Mouse (Mus musculus) forebrain, embryonic 14.5 days (tissue): ENCODE data around the gene Mmp10. TPM values are rescaled to one million over a fixed set of nuclear protein-coding genes. Genes with fewer than 3 reads are reported as not detected.

ENCODE experiments used
- ATAC-seq: fragments of 200-750 bp; cut with Nextera tagmentation; 2 replicates; pipeline ENCODE4 v1.8.0; 2017; ENCODE audit warnings: mild to moderate bottlenecking, moderate library complexity
- DNase-seq: peaks from one replicate; pipeline ENCODE4 v3.0.0-alpha.2; 2015; ENCODE audit warnings: low spot score
- H3K27ac ChIP-seq: fragments of 300-500 bp; sonication (generic); 2 replicates; pipeline ENCODE4 v1.5.1; 2014; ENCODE audit warnings: low read depth, mild to moderate bottlenecking, control low read depth, low read length, moderate library complexity
- H3K27me3 ChIP-seq: fragments of 300-500 bp; sonication (generic); replicated peaks from 2 replicates; pipeline ENCODE4 v1.6.1; 2014; ENCODE audit warnings: low read length, control low read depth, mixed read lengths; ENCODE audit not compliant: control insufficient read depth, insufficient read depth
- H3K36me3 ChIP-seq: fragments of 300-500 bp; sonication (generic); 2 replicates; pipeline ENCODE4 v1.6.1; 2014; ENCODE audit warnings: low read length, control low read depth; ENCODE audit not compliant: control insufficient read depth, insufficient read depth
- H3K4me1 ChIP-seq: fragments of 300-500 bp; sonication (generic); 2 replicates; pipeline ENCODE4 v1.6.1; 2014; ENCODE audit warnings: antibody characterized with exemption, low read length, control low read depth; ENCODE audit not compliant: control insufficient read depth, insufficient read depth
- H3K4me2 ChIP-seq: fragments of 300-500 bp; sonication (generic); 2 replicates; pipeline ENCODE4 v1.6.1; 2014; ENCODE audit warnings: mild to moderate bottlenecking, control low read depth, low read length
- H3K4me3 ChIP-seq: fragments of 300-500 bp; sonication (generic); 2 replicates; pipeline ENCODE4 v1.5.1; 2014; ENCODE audit warnings: low read depth, low read length, control low read depth
- H3K9ac ChIP-seq: fragments of 300-500 bp; sonication (generic); 2 replicates; pipeline ENCODE4 v1.6.1; 2014; ENCODE audit warnings: mild to moderate bottlenecking, low read length, control low read depth, moderate library complexity
- H3K9me3 ChIP-seq: fragments of 300-500 bp; sonication (generic); replicated peaks from 2 replicates; pipeline ENCODE4 v1.6.1; 2016; ENCODE audit warnings: low read length, control low read depth, mixed read lengths; ENCODE audit not compliant: control insufficient read depth
- WGBS: fragments of 180-500 bp; shearing (Covaris S2); extraction: QIAGEN DNeasy Blood & Tissue Kit; methylation state at CpG from one replicate; pipeline ENCODE4 v1.1.7; 2014; 5-methylcytosine and 5-hydroxymethylcytosine counted together
- polyA plus RNA-seq: library from polyadenylated mRNA; unstranded; fragments of >200 nt; fragmentation: Nextera tagmentation; extraction: Ambion mirVana; gene quantifications from 2 replicates; pipeline ENCODE4 v1.2.1, GENCODE M21; 2014

The Mmp10 gene
- polyA plus RNA-seq = not detected in 2 replicates

DNA sequence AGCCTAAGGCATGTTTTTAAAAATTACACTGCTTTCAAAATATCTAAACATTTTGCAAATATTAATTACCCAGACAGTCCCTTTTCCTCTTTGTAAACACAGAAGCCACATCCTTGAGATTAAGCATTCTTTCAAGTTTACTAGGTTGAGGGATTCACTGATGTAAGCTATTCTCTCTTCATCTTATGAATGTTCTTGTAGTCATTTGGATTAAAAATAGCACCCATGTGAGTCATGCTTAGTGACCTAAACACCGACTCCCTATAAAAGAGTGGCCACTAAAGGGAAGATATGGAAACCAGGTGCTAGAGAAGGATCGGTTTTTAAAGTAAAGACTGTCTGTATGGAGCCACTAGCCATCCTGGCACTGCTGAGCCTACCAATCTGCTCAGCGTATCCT, at the start of gene Mmp10:
Mmp10 (plus strand) TSS at position 302 of the 400 bp plus-strand sequence.
- no peaks in the 10 kb centered on the region for H3K4me1 ChIP-seq
- H3K27me3 ChIP-seq = no peaks in the 10 kb centered on the region
- H3K27ac ChIP-seq = no peak within 1 kb of the TSS
- H3K9me3 ChIP-seq = no peaks in the 10 kb centered on the region
- no peak within 1 kb of the TSS for H3K9ac ChIP-seq
- H3K4me2 ChIP-seq = no peak within 1 kb of the TSS
- 94% methylated on average over 3 of the region's 3 CpGs for WGBS
- no peaks in the 10 kb centered on the region for H3K36me3 ChIP-seq
- DNase-seq (no peak), ATAC-seq (no peak)
- H3K4me3 ChIP-seq = no peak within 1 kb of the TSS

DNA sequence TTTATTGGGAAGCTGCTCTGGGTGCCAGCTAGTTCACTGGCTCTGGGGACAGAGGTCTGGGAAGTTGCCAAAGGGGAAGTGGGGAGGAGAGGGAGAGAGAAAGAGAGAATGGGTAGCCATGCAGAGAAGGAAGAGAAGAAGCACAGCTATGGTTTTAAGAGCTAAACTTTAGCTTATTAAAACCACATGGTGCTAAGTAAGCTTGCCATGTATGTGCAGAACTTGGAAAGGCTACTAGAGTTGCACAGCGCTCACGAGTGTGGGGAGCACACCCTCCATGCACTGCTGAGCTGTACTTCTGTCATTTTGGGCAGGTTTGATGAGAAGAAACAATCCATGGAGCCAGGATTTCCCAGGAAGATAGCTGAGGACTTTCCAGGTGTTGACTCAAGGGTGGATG, 48.9 kb upstream of the Mmp10 start:
- no peak overlapping the region for H3K9ac ChIP-seq
- no peaks in the 10 kb centered on the region for H3K27me3 ChIP-seq
- ATAC-seq = no peak
- H3K4me3 ChIP-seq = no peak overlapping the region
- H3K9me3 ChIP-seq = no peaks in the 10 kb centered on the region
- no peaks in the 10 kb centered on the region for H3K36me3 ChIP-seq
- no peaks in the 10 kb centered on the region for H3K4me1 ChIP-seq
- 87% methylated on average over 2 of the region's 2 CpGs for WGBS
- DNase-seq = no peak
- H3K27ac ChIP-seq = no peak overlapping the region
- H3K4me2 ChIP-seq = no peak overlapping the region

DNA sequence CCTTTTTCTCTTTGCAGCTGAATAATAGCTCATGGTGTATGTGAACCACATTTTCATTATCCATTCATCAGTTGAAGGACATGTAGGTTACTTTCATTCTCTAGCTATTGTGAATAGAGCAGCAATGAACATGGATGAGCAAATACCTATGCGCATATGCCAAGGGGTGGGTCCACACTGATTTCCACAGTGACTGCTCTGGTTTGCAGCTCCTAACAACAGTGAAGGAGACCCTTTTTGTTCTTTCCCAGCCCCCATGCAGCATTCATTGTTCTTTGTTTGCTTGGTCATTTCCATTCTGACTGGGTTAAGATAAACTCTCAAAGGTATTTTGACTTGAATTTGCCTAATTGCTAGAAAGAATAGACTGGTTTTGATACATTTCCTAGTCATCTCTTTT, 31.9 kb upstream of the Mmp10 start:
- no peak overlapping the region for H3K4me2 ChIP-seq
- no peaks in the 10 kb centered on the region for H3K9me3 ChIP-seq
- H3K9ac ChIP-seq = no peak overlapping the region
- H3K27ac ChIP-seq = no peak overlapping the region
- H3K36me3 ChIP-seq = no peaks in the 10 kb centered on the region
- DNase-seq (no peak), ATAC-seq (no peak)
- 96% methylated on average over 1 of the region's 1 CpGs for WGBS
- no peaks in the 10 kb centered on the region for H3K27me3 ChIP-seq
- H3K4me3 ChIP-seq = no peak overlapping the region
- no peaks in the 10 kb centered on the region for H3K4me1 ChIP-seq

DNA sequence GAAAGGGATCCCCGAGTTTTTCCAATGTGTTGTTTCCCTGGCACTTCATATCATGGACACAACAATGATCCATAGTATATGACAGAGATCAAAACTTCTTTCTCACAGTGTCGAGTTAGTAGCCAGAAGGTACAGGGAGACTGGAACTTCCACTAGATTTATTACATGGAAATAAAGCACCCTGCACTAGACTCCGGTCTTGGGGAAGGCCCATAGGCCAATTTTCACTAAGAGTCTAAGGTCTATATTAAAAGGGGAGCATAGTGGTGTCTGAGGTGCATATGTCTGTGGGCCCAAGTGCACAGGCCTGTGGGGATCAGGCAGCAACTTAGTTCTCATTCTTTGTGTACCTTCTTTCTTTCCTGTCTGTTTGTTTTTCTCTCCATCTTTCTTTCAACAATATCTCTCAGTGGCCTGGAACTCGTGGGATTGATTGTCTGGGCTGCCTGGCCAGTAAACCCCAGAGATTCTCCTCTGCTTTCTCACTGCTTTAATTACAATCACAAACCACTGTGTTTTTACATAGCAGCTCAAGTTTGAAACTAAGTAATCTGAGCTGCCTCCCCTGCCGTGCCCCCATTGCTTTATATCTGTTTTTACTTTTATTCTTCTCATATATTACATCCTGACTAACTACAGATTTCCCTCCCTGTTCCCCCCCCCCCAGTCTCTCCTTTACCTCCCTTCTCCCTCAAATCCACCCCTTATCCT, 18.3 kb upstream of the Mmp10 start:
- H3K9me3 ChIP-seq = no peaks in the 10 kb centered on the region
- H3K4me2 ChIP-seq = no peak overlapping the region
- no peaks in the 10 kb centered on the region for H3K27me3 ChIP-seq
- DNase-seq (no peak), ATAC-seq (no peak)
- no peak overlapping the region for H3K27ac ChIP-seq
- H3K9ac ChIP-seq = no peak overlapping the region
- H3K36me3 ChIP-seq = no peaks in the 10 kb centered on the region
- no peak overlapping the region for H3K4me3 ChIP-seq
- 71% methylated on average over 5 of the region's 5 CpGs for WGBS
- H3K4me1 ChIP-seq = no peaks in the 10 kb centered on the region

DNA sequence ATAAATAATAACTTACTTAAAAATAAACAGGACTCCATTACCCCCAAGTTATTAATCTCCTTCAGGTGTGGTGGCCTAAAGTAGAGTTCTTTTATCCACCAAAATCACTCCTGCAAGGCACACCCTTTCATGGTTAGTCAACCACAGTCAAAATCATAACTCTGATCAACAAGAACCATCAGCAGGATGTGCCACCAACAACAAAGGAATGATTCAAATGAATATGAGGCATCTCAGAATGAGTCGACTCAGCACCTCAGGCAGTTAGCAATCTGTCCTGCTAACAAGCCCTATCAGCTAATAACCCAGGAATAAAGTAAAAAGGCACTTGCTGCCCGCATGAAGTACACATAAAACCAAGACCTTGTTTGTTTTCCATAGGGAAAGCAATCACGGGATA, 1.0 kb upstream of the Mmp10 start:
- H3K9me3 ChIP-seq = no peaks in the 10 kb centered on the region
- DNase-seq (no peak), ATAC-seq (no peak)
- no peaks in the 10 kb centered on the region for H3K36me3 ChIP-seq
- no peak overlapping the region for H3K4me3 ChIP-seq
- no peak overlapping the region for H3K27ac ChIP-seq
- no peak overlapping the region for H3K9ac ChIP-seq
- no peak overlapping the region for H3K4me2 ChIP-seq
- 82% methylated on average over 3 of the region's 3 CpGs for WGBS
- no peaks in the 10 kb centered on the region for H3K4me1 ChIP-seq
- H3K27me3 ChIP-seq = no peaks in the 10 kb centered on the region

DNA sequence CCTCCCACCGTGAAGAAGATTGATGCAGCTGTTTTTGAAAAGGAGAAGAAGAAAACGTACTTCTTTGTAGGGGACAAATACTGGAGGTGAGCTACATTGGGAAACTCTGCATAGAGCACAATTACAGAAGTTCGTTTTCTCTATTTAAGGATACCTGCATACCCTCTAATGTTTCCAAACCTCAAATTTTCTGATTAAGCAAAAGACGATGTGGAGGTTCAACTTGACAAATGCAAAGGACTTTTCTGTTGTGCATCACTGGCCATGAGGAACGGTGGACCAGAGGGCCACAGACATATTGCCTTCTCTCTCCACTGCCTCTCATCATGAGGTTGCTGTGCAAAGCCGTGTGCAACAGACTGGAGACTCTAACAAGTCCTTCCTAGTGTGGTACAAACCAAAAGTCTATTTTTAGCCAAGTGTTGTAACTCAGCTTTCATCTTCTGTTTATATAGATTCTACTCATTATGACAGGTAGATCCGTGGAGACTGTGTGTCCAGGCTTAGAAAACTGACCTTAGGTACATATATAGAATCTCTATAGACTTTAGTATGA, 5.2 kb downstream of the Mmp10 start:
- H3K27ac ChIP-seq = no peak overlapping the region
- no peak overlapping the region for H3K4me3 ChIP-seq
- DNase-seq (no peak), ATAC-seq (no peak)
- no peaks in the 10 kb centered on the region for H3K4me1 ChIP-seq
- 85% methylated on average over 7 of the region's 7 CpGs for WGBS
- H3K9me3 ChIP-seq = no peaks in the 10 kb centered on the region
- H3K27me3 ChIP-seq = no peaks in the 10 kb centered on the region
- no peaks in the 10 kb centered on the region for H3K36me3 ChIP-seq
- no peak overlapping the region for H3K4me2 ChIP-seq
- H3K9ac ChIP-seq = no peak overlapping the region

DNA sequence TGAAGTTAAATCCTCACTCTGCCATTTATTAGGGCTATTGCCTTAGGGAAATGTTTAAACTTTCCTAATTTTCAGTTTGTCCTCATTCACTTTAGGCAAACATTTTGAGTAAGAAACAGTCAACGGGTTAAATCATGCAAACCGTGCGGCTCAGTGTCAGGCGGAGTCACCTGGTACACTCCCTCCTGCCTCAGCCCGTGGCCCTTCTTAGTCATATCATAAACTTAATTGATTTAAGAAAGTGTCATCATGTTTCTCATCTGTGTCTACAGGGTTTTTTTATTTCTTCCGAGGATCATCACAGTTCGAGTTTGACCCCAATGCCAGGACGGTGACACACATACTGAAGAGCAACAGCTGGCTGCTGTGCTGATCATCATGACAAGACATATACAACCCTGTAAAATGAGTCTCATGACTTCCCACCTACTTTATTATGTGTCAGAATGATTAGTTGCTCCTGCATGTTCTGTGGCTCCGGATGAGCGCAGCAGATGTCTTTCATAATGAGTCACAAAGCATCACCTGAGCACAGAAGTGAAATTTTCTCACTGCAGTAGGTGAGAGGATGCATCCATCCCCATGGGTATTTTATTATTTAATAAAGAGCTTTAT, 7.6 kb downstream of the Mmp10 start:
- Histone ChIP-seq H3K4me3 (no peak overlapping the region), H3K4me2 (no peak overlapping the region), H3K27me3 (no peaks in the 10 kb centered on the region), H3K36me3 (no peaks in the 10 kb centered on the region), H3K9me3 (no peaks in the 10 kb centered on the region), H3K4me1 (no peaks in the 10 kb centered on the region), H3K27ac (no peak overlapping the region), H3K9ac (no peak overlapping the region)
- 95% methylated on average over 10 of the region's 10 CpGs for WGBS
- DNase-seq (no peak), ATAC-seq (no peak)

DNA sequence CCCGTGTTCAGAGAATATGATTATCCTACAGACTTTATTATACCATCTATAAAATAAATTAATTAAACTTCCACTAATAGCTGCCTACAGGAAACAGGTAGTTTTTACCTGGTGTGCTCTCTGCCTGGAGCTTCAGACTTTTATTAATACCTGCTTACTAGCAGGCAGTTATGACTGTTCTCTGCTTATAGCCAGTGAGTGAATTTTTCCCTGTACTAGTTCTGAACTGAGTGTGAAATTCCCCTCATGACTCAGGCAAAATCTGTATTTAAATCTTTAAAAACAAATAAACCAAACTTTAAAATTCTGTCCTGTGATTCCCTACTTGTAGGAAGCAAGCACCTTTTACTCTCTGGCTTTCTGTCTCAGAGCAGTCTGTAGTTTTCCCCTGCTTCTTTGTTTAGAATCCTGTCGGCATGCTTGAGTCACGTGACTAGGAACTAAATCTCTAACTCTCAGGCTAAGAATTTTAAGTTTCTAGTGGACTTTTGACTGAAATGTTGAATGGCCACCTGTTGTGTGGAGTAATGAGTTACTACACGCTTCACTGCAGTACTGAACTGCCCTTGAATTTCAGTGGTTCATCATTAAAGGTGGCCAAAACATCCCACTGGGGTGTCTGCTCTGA, 15.9 kb downstream of the Mmp10 start:
- H3K27ac ChIP-seq = no peak overlapping the region
- no peak overlapping the region for H3K4me2 ChIP-seq
- WGBS = 38% methylated on average over 4 of the region's 4 CpGs
- no peak overlapping the region for H3K9ac ChIP-seq
- no peaks in the 10 kb centered on the region for H3K9me3 ChIP-seq
- ATAC-seq = no peak; the same call in 1 of the 2 replicates
- no peaks in the 10 kb centered on the region for H3K4me1 ChIP-seq
- H3K27me3 ChIP-seq = no peaks in the 10 kb centered on the region
- DNase-seq = no peak
- no peaks in the 10 kb centered on the region for H3K36me3 ChIP-seq
- no peak overlapping the region for H3K4me3 ChIP-seq
